Mouse (Mus musculus) frontal cortex, postnatal 25 days (tissue): ENCODE measurements around the gene Gbp3.
"Not testable (repeated sequence)": the region's sequence is repeated elsewhere in the genome, so short reads cannot be mapped to it uniquely, and the experiment has no call there.

Source experiments
- DNase-seq, 2 experiments: peaks; one replicate each; pipeline ENCODE4 v3.0.0; 2022; ENCODE audit warnings: low spot score in 2 of 2

Gbp3 gene

GRCm38 (mm10) chr3:142559632-142560228, at the start of gene Gbp3:
TSS of gene Gbp3 (plus strand) at chr3:142560026.
- no peak for DNase-seq

GRCm38 (mm10) chr3:142528116-142528515, 31.7 kb upstream of the Gbp3 start:
- DNase-seq, result no peak

- DNase-seq, result no peak
These were observed 30.2 kb upstream of the Gbp3 start for GRCm38 (mm10) chr3:142529597-142529996.

GRCm38 (mm10) chr3:142530087-142530953, 29.5 kb upstream of the Gbp3 start, which contains the start of gene Gbp7:
TSS of gene Gbp7 (plus strand) at chr3:142530342.
- DNase-seq, result peak; percentile 4 to 11

- DNase-seq, result no peak
These were observed 28.2 kb upstream of the Gbp3 start for GRCm38 (mm10) chr3:142531595-142531994.

- no peak for DNase-seq
These were observed 26.6 kb upstream of the Gbp3 start for GRCm38 (mm10) chr3:142533185-142533584.

GRCm38 (mm10) chr3:142535667-142536066, 24.2 kb upstream of the Gbp3 start:
- DNase-seq, result no peak

GRCm38 (mm10) chr3:142541391-142541790, 18.4 kb upstream of the Gbp3 start:
- no peak for DNase-seq

GRCm38 (mm10) chr3:142542776-142543175, 17.1 kb upstream of the Gbp3 start:
- DNase-seq, result not testable (repeated sequence)

- no peak for DNase-seq
These were observed 13.1 kb upstream of the Gbp3 start for GRCm38 (mm10) chr3:142546690-142547089.

GRCm38 (mm10) chr3:142550052-142550676, 9.7 kb upstream of the Gbp3 start:
- no peak for DNase-seq

- no peak for DNase-seq
These were observed 5.2 kb upstream of the Gbp3 start for GRCm38 (mm10) chr3:142554601-142555000.

GRCm38 (mm10) chr3:142555623-142556022, 4.2 kb upstream of the Gbp3 start:
- no peak for DNase-seq

- peak; percentile 63 to 74 for DNase-seq
These were observed 596 bp downstream of the Gbp3 start for GRCm38 (mm10) chr3:142560296-142560948.

- no peak for DNase-seq
These were observed 1.3 kb downstream of the Gbp3 start for GRCm38 (mm10) chr3:142561045-142561646.

GRCm38 (mm10) chr3:142561666-142562065, 1.8 kb downstream of the Gbp3 start:
- DNase-seq, result no peak

GRCm38 (mm10) chr3:142567490-142567889, 7.7 kb downstream of the Gbp3 start:
- DNase-seq, result not testable (repeated sequence)

- DNase-seq, result no peak
These were observed 10.9 kb downstream of the Gbp3 start for GRCm38 (mm10) chr3:142570738-142571137.

- no peak for DNase-seq
These were observed 17.3 kb downstream of the Gbp3 start for GRCm38 (mm10) chr3:142577108-142577507.

- no peak for DNase-seq
These were observed 18.5 kb downstream of the Gbp3 start for GRCm38 (mm10) chr3:142578342-142578741.

- no peak for DNase-seq
These were observed 23.2 kb downstream of the Gbp3 start for GRCm38 (mm10) chr3:142583067-142583466.

- DNase-seq, result no peak
These were observed 27.6 kb downstream of the Gbp3 start for GRCm38 (mm10) chr3:142587386-142587785.
